Mouse (Mus musculus): Measurements from ENCODE around the gene Aplp2. TPM values are rescaled to one million over a fixed set of nuclear protein-coding genes. Genes with fewer than 3 reads are reported as not detected.
A peak's percentile ranks its signal among the peaks of the same experiment; 100 is the strongest.
"Not testable (repeated sequence)": the region's sequence is repeated elsewhere in the genome, so short reads cannot be mapped to it uniquely, and the experiment has no call there.

Aplp2 gene
- polyA plus RNA-seq, 1 experiment from 2014 or later = 412 TPM

DNA sequence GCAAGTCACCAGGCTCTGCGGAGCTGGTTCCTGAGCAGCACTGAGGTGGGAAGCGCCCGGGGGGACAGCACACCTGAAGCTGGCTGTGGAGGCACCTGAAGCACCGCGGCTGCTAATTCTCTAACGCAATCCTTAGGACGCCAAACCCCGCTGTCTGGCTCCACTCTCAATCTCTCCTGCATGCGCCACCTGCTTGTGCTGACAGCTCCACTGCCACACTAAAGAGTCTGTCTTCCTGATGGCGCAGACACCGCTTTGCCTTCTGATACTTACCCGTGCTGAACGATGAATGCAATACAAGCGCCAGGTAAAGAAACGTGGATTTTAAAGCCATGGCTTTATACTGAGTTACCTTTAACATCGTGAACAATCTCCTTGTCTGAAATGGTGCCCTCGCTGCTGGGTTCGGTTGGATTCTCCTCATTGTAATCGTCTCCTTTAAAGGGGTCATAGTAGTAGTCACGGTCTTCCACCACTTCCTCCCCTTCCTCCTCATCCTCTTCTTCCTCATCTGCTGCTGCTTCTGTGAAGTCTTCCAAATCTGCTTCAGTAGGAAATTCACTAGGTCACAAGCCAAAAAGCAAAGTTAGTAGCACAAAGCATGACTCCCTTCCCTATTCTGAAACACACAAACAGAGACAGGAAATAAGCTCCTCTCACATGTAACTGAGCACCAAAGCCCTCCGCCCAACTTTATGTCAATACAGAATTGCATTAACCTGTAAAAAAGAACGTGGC lies 43.1 kb downstream of the Aplp2 start:
- no peak for ATAC-seq (ENCODE audit: low FRiP score, low read depth)
- 96% methylated on average over 22 of the region's 22 CpGs for WGBS
- no peak overlapping the region for H3K4me3 ChIP-seq
- H3K27ac ChIP-seq (replicated peaks) = no peak overlapping the region
- no peaks in the 10 kb centered on the region for H3K4me1 ChIP-seq (replicated peaks)
- peaks cover 49% of the 10 kb centered on the region for H3K36me3 ChIP-seq
- no peak overlapping the region for H3K9ac ChIP-seq
- no peak overlapping the region for H3K4me2 ChIP-seq
- no peaks in the 10 kb centered on the region for H3K27me3 ChIP-seq
- H3K9me3 ChIP-seq = no peaks in the 10 kb centered on the region

DNA sequence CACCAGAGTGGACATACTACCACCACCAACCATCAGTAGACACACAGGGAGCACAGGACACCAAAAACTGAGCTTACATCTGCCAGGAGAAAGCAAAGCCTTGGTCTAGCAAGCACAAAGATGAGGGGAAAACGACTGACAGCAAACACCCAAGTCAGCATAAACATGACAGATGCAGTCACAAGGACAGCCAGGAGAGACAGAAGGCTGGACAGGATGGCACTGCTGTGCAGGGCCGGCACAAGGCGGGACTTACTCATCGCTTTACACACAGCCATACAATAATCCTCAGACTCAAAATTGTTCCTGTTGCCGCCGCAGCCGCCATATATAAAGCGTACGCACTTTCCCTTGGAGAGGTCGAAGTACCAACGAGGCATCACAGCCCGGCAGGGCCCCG lies 44.3 kb downstream of the Aplp2 start:
- WGBS = 81% methylated on average over 13 of the region's 13 CpGs
- Histone ChIP-seq H3K9me3 (no peaks in the 10 kb centered on the region), H3K9ac (no peak overlapping the region), H3K36me3 (peaks cover 60% of the 10 kb centered on the region), H3K4me2 (no peak overlapping the region), H3K4me3 (no peak overlapping the region), H3K27me3 (no peaks in the 10 kb centered on the region), H3K27ac (replicated peaks) (no peak overlapping the region), H3K4me1 (replicated peaks) (no peaks in the 10 kb centered on the region)
- ATAC-seq (ENCODE audit: low FRiP score, low read depth) = no peak

DNA sequence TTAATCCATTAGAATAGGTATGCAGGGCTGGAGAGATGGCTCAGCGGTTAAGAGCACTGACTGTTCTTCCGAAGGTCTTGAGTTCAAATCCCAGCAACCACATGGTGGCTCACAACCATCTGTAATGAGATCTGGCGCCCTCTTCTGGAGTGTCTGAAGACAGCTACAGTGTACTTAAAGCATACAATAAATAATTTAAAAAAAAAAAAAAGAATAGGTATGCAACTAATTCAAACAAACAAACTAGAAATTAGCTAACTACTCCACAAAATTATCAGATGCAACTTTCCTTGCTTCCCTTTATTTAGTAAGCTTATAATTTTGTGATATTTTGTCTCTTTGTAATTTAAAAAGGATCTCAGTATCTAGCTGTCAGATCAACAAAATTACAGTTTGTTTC lies 46.1 kb downstream of the Aplp2 start:
- peaks cover 78% of the 10 kb centered on the region for H3K36me3 ChIP-seq
- H3K27ac ChIP-seq (replicated peaks); H3K27me3 ChIP-seq; H3K9ac ChIP-seq; H3K9me3 ChIP-seq; H3K4me3 ChIP-seq; ATAC-seq (ENCODE audit: low FRiP score, low read depth); H3K4me1 ChIP-seq (replicated peaks); H3K4me2 ChIP-seq: not testable (repeated sequence)
- WGBS = 70% methylated on average over 3 of the region's 3 CpGs

DNA sequence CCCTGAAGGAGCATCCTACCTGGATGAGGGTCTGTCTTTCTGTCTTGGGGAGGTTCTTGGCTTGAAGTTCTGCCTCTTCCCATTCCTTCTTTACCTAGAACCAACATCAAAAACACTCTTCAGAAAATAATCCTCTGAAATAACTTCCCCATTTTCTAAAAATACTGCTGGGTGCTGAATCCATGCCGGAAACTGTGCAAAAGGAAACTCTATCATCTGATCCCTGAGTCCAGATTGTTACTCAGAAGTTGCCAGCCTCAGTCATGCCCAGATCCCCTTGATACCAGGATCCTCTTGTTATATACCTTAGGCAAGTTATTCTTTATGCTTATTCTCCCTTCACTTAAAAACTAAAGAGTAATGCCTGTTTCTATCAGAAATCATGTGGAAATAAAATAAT lies 48.3 kb downstream of the Aplp2 start:
- Histone ChIP-seq H3K9me3 (no peaks in the 10 kb centered on the region), H3K4me3 (no peak overlapping the region), H3K27me3 (no peaks in the 10 kb centered on the region), H3K36me3 (peaks cover 90% of the 10 kb centered on the region), H3K9ac (no peak overlapping the region), H3K4me1 (replicated peaks) (no peaks in the 10 kb centered on the region), H3K27ac (replicated peaks) (no peak overlapping the region), H3K4me2 (no peak overlapping the region)
- 92% methylated on average over 1 of the region's 1 CpGs for WGBS
- ATAC-seq (ENCODE audit: low FRiP score, low read depth) = no peak

DNA sequence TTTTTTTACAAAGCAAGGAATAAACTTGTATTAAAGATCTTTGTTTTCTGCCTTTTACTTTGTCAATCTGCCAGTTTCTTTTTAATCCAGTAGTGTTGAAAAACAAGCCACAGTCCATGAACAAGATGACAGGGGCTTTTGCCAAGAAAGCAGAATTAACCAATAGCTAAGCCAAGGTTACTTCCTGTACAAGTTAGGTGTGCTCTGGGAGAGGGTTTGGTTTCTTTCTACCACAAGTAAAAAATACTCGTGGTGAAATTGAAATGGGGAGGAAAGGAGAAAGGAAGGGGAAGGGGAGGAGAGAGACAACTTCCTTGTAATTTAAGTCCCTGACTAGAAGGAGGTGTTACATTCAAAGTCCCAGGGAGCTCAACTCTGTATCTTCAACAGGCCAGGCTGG lies 48.7 kb downstream of the Aplp2 start:
- H3K27ac ChIP-seq (replicated peaks) = no peak overlapping the region
- ATAC-seq (ENCODE audit: low FRiP score, low read depth) = no peak
- WGBS = 95% methylated on average over 1 of the region's 1 CpGs
- H3K36me3 ChIP-seq = peaks cover 90% of the 10 kb centered on the region
- no peaks in the 10 kb centered on the region for H3K4me1 ChIP-seq (replicated peaks)
- no peaks in the 10 kb centered on the region for H3K27me3 ChIP-seq
- no peak overlapping the region for H3K4me3 ChIP-seq
- no peak overlapping the region for H3K9ac ChIP-seq
- H3K4me2 ChIP-seq = no peak overlapping the region
- no peaks in the 10 kb centered on the region for H3K9me3 ChIP-seq

DNA sequence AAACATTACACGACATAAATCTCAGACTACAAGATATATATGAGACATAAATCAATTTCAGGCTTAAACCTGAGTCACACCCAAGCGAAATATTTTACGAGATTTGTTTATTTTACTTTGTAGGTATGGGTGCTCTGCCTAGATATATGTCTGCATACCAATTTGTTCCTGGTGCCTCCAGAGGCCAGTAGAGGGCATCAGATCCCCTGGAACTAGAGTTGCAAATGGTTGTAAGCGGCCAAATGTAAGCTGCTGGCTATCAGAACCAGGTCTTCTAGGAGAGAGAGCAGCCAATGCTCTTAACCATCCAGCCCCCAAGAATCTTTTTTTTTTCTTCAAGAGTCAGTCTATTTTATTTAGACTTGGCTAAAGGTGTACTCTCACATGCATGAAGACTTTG lies 51.7 kb downstream of the Aplp2 start:
- Histone ChIP-seq H3K9me3 (no peaks in the 10 kb centered on the region), H3K4me2 (no peak overlapping the region), H3K27ac (replicated peaks) (no peak overlapping the region), H3K36me3 (peaks cover 95% of the 10 kb centered on the region), H3K27me3 (no peaks in the 10 kb centered on the region), H3K4me3 (no peak overlapping the region), H3K9ac (no peak overlapping the region), H3K4me1 (replicated peaks) (no peaks in the 10 kb centered on the region)
- no peak for ATAC-seq (ENCODE audit: low FRiP score, low read depth)
- 86% methylated on average over 4 of the region's 4 CpGs for WGBS

DNA sequence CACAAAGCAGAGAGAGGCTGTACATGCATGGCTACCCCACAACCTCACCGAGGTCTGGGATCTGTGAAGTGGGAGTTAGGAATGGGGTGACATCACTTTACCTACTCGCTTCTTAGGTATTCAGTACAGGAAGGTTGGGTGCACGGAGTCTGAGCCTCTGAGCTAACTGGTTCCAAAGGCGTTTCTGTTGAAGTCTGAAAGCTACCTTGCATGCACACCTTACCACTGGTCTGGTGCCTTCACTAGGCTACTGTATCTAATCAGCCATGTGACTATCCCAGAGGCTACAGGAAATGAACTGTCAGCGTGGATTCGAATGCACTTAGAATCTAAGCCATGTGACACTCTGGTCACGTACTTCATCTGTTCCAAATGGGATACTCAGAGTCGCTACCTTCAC lies 55.0 kb downstream of the Aplp2 start:
- H3K27ac ChIP-seq (replicated peaks) = no peak overlapping the region

DNA sequence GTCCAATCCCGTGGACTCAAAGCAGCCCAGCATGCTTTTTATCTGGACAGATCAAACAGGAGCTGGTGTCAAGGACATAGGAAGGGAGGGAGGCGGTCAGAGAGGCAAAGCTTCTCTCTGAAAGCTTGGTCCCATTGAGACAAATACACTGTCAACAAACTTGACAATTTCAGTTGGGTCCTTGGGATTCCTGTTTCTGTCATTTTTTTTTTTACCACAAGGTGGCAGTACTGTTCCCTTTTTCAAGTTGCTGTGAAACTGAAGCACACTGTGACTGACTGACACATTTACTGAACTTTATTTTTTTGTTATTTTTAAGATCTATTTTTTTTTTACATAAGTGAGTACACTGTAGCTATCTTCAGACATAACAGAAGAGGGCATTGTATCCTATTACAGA lies 60.6 kb downstream of the Aplp2 start:
- H3K27ac ChIP-seq (replicated peaks) = no peak overlapping the region
- H3K9me3 ChIP-seq = no peaks in the 10 kb centered on the region
- H3K27me3 ChIP-seq = no peaks in the 10 kb centered on the region
- no peak overlapping the region for H3K9ac ChIP-seq
- H3K4me2 ChIP-seq = no peak overlapping the region
- 0 out of 2 replicates have a peak, but pooled peaks have one; percentile 45 for ATAC-seq (ENCODE audit: low FRiP score, low read depth)
- WGBS = 84% methylated on average over 2 of the region's 2 CpGs
- H3K4me3 ChIP-seq = no peak overlapping the region
- H3K36me3 ChIP-seq = peaks cover 63% of the 10 kb centered on the region
- no peaks in the 10 kb centered on the region for H3K4me1 ChIP-seq (replicated peaks)

More for the DNA sequence above, 55.0 kb downstream of the Aplp2 start:
- ATAC-seq (ENCODE audit: low FRiP score, low read depth) = no peak
- 87% methylated on average over 8 of the region's 8 CpGs for WGBS
- no peaks in the 10 kb centered on the region for H3K9me3 ChIP-seq
- no peak overlapping the region for H3K4me2 ChIP-seq
- H3K4me1 ChIP-seq (replicated peaks) = no peaks in the 10 kb centered on the region
- no peak overlapping the region for H3K4me3 ChIP-seq
- H3K9ac ChIP-seq = no peak overlapping the region
- H3K36me3 ChIP-seq = peaks cover 93% of the 10 kb centered on the region
- no peaks in the 10 kb centered on the region for H3K27me3 ChIP-seq

DNA sequence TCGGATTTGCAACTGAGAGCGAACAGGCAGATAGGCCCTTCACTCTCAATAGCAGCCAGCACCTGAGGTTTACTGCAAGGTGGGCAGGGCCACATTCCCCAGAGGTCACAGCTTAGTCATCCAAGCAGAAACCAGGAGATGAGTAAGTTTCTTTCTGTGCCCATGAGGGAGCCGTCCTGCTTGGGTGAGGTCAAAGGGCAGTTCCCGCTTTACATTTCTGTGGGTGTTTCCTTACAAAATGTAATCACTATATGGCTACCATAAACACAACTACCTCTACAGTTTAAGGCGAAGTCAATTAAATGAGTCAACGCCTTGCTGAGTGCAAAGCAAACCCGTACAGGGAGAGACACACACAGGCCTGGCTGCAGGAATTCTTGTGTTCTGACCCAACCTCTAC lies 63.5 kb downstream of the Aplp2 start:
- Histone ChIP-seq H3K4me3 (no peak overlapping the region), H3K9ac (no peak overlapping the region), H3K36me3 (peaks cover 36% of the 10 kb centered on the region), H3K4me2 (no peak overlapping the region), H3K27me3 (no peaks in the 10 kb centered on the region), H3K27ac (replicated peaks) (no peak overlapping the region), H3K9me3 (no peaks in the 10 kb centered on the region), H3K4me1 (replicated peaks) (no peaks in the 10 kb centered on the region)
- ATAC-seq (ENCODE audit: low FRiP score, low read depth) = no peak
- 85% methylated on average over 7 of the region's 7 CpGs for WGBS

DNA sequence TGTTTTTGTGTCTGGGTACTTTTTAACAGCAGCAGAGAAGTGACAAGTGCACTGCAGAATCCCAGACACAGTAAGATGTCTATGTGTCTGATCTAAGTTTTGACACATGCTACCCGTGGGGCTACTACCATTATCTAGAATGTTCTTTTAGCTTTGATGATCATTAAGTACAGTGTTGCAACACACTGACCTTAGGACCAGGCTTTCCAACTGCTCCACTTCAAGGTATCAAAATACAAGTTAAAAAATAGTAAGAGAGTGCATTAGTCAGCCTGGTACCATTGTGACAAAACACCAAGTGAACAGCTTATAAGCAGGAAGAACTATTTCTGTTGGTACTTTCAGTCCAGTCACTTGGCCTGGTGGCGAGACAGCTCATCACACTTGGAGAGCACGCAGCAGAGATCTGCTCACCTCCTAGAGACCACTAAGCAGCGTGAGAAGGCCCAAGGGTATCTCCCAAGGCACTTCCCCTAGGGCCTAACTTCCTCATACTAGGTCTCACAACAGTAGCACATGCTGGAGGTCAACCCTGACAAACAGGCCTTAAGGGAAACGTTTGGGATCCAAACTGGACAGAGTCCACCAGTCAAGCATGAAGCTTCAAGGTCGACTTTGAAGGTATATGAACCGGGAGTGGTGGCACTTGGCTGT lies 66.2 kb downstream of the Aplp2 start:
- ATAC-seq (ENCODE audit: low FRiP score, low read depth) = no peak
- 85% methylated on average over 7 of the region's 7 CpGs for WGBS
- no peaks in the 10 kb centered on the region for H3K9me3 ChIP-seq

DNA sequence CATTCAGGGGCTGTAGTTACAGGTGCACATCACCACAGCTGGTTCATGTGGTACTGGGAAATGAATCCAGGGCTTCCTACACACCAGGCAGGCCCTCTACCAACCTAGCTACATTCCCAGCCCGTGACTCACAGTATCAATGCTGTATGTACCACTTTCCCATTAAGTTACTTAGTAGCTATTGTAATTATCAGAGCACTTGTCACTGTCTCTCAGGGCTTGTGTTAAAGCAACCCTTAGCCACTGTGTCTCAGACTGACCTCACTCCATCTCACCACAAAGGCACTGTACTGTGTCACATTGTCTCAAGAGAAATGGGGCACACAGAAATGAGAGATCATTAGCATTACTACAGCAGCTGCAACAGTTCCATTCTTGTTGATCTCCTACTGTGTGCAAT lies 68.7 kb downstream of the Aplp2 start:
- H3K9ac ChIP-seq = no peak overlapping the region
- H3K27me3 ChIP-seq = no peaks in the 10 kb centered on the region
- ATAC-seq (ENCODE audit: low FRiP score, low read depth) = no peak
- WGBS = 66% methylated on average over 1 of the region's 1 CpGs
- no peaks in the 10 kb centered on the region for H3K4me1 ChIP-seq (replicated peaks)
- no peaks in the 10 kb centered on the region for H3K9me3 ChIP-seq
- H3K4me2 ChIP-seq = no peak overlapping the region
- no peak overlapping the region for H3K27ac ChIP-seq (replicated peaks)
- H3K36me3 ChIP-seq = no peaks in the 10 kb centered on the region
- no peak overlapping the region for H3K4me3 ChIP-seq

More for the DNA sequence above, 66.2 kb downstream of the Aplp2 start:
- H3K4me1 ChIP-seq (replicated peaks) = no peaks in the 10 kb centered on the region
- H3K27ac ChIP-seq (replicated peaks) = no peak overlapping the region
- H3K9ac ChIP-seq = no peak overlapping the region
- H3K4me3 ChIP-seq = no peak overlapping the region
- peaks cover 18% of the 10 kb centered on the region for H3K36me3 ChIP-seq
- H3K4me2 ChIP-seq = no peak overlapping the region
- no peaks in the 10 kb centered on the region for H3K27me3 ChIP-seq

DNA sequence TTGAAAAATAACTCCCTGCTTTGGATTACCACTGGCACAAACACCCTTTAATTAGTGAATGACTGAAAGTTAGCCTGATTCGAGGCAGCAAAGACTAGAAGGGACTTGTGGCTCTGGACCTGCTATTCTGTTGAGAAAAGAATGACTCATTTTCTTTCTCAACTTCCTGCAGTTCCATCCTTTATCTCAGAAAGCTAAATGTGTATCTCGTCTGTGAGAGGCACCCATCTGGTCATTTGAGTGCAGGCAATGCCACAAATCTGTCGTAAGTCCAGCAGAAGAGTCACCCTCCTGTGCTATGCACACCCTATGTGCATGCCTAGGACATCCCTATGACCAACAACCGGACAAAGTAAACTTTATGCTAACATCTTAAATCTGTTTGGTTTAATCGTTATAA lies 78.5 kb downstream of the Aplp2 start:
- Histone ChIP-seq H3K4me2 (no peak overlapping the region), H3K36me3 (no peaks in the 10 kb centered on the region), H3K4me3 (no peak overlapping the region), H3K27me3 (peaks cover 54% of the 10 kb centered on the region), H3K9me3 (no peaks in the 10 kb centered on the region), H3K27ac (replicated peaks) (no peak overlapping the region), H3K9ac (no peak overlapping the region), H3K4me1 (replicated peaks) (peaks cover 21% of the 10 kb centered on the region)
- ATAC-seq (ENCODE audit: low FRiP score, low read depth) = no peak
- 88% methylated on average over 5 of the region's 5 CpGs for WGBS

All from hindbrain, embryonic 15.5 days (tissue).